Mouse (Mus musculus) liver, embryonic 14.5 days (tissue): ENCODE results near the gene Heatr6. TPM values are rescaled to one million over a fixed set of nuclear protein-coding genes. Genes with fewer than 3 reads are reported as not detected.

Source experiments
- ATAC-seq: fragments of 200-750 bp; cut with Nextera tagmentation; 2 replicates; pipeline ENCODE4 v1.8.0; 2017; ENCODE audit warnings: moderate number of reproducible peaks, mild to moderate bottlenecking, moderate library complexity; ENCODE audit not compliant: insufficient read depth
- DNase-seq, 3 experiments: peaks; one replicate each; pipeline ENCODE4 v3.0.0-alpha.2; 2012 to 2013; ENCODE audit warnings: low read depth in 3 of 3, low spot score in 3 of 3
- H3K27ac ChIP-seq: fragments of 300-500 bp; sonication (generic); 2 replicates; pipeline ENCODE4 v1.5.1; 2014; ENCODE audit warnings: moderate library complexity, mild to moderate bottlenecking, control low read depth, inconsistent platforms
- H3K27me3 ChIP-seq: fragments of 300-500 bp; sonication (generic); 2 replicates; pipeline ENCODE4 v1.6.1; 2014; ENCODE audit warnings: mild to moderate bottlenecking, low read length, moderate library complexity; ENCODE audit not compliant: control insufficient read depth, insufficient read depth
- H3K36me3 ChIP-seq: fragments of 300-500 bp; sonication (generic); replicated peaks from 2 replicates; pipeline ENCODE4 v1.6.1; 2014; ENCODE audit warnings: low read depth; ENCODE audit not compliant: control insufficient read depth, insufficient read depth
- H3K4me1 ChIP-seq, 2 experiments: fragments of 200-500 bp in 1 of 2; fragments of 300-500 bp in 1 of 2; sonication (generic) in 1 of 2; replicated peaks; 2 replicates each; pipeline ENCODE4 v1.6.1; 2012 to 2014; ENCODE audit warnings: antibody characterized with exemption in 1 of 2, inconsistent platforms in 1 of 2, low read length in 1 of 2; ENCODE audit not compliant: control insufficient read depth in 2 of 2, insufficient read depth in 2 of 2
- H3K4me2 ChIP-seq: fragments of 300-500 bp; sonication (generic); 2 replicates; pipeline ENCODE4 v1.6.1; 2014; ENCODE audit warnings: low read depth, mild to moderate bottlenecking, control low read depth, moderate library complexity
- H3K4me3 ChIP-seq, 2 experiments: fragments of 200-500 bp in 1 of 2; fragments of 300-500 bp in 1 of 2; sonication (generic) in 1 of 2; 2 replicates each; pipeline ENCODE4 v1.5.1; 2012 to 2014; ENCODE audit warnings: low read depth in 2 of 2, low read length in 2 of 2, mild to moderate bottlenecking in 2 of 2, control low read depth in 1 of 2, inconsistent platforms in 1 of 2, moderate library complexity in 1 of 2; ENCODE audit not compliant: insufficient read depth in 1 of 2
- H3K9ac ChIP-seq: fragments of 300-500 bp; sonication (generic); replicated peaks from 2 replicates; pipeline ENCODE4 v1.6.1; 2014; ENCODE audit warnings: mild to moderate bottlenecking, control low read depth, moderate library complexity
- H3K9me3 ChIP-seq: fragments of 300-500 bp; sonication (generic); 2 replicates; pipeline ENCODE4 v1.6.1; 2016; ENCODE audit warnings: low read length, mixed read lengths; ENCODE audit not compliant: control insufficient read depth
- CTCF ChIP-seq: IDR thresholded peaks from 2 replicates; pipeline ENCODE4 v1.5.1; 2016; ENCODE audit warnings: antibody characterized with exemption, low read depth, control low read depth
- EP300 ChIP-seq: IDR thresholded peaks from 2 replicates; pipeline ENCODE4 v1.6.1; 2016; ENCODE audit warnings: antibody characterized with exemption, low read depth
- WGBS: fragments of 180-500 bp; shearing (Covaris S2); extraction: QIAGEN DNeasy Blood & Tissue Kit; methylation state at CpG from one replicate; pipeline ENCODE4 v1.1.7; 2014; ENCODE audit not compliant: insufficient replicate concordance; 5-methylcytosine and 5-hydroxymethylcytosine counted together
- polyA plus RNA-seq, 2 experiments: library from polyadenylated mRNA; depleted of rRNA in 1 of 2; stranded (reverse) in 1 of 2; unstranded in 1 of 2; fragments of >200 nt; fragmentation: Nextera tagmentation in 1 of 2; extraction: Ambion mirVana in 1 of 2; gene quantifications; 2 replicates each; pipeline versions ENCODE4 v1.2.1 to v1.2.3; 2012 to 2014

Heatr6 gene
- polyA plus RNA-seq, 2 experiments = 3.8 to 5.6 TPM

DNA sequence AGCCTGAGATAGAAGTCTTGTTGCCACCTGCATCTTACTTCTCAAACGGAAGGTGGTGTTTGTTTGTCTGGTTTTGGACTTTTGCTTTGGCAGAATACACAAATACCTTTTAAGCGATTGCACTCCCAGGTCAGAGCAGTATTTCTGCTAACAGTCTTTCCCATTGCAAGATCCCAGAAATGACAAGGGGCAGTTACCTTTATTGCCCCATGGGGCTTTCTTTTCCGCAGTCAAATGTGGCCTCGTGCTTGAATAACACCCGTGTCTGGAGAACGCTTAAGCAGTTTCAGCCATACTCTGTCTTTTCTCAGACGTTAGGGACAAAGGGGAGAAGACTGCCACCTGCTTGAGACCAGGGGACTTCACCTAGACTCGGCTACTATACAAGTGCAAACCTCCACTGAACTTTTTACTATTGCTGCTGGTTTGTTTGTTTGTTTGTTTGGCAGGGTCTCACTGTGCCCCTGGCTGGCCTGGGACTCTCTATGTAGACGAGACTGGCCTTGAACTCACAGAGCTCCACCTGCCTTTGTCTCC is 65.2 kb downstream of the Heatr6 start:
- Histone ChIP-seq H3K36me3 (no peaks in the 10 kb centered on the region), H3K27ac (no peak overlapping the region), H3K4me3 (no peak overlapping the region), H3K4me2 (no peak overlapping the region), H3K4me1 (peaks cover 0 to 3% of the 10 kb centered on the region in 2 experiments; a peak in 1 of 4 replicates), H3K9ac (no peak overlapping the region), H3K27me3 (no peaks in the 10 kb centered on the region; the same call in 1 of the 2 replicates), H3K9me3 (no peaks in the 10 kb centered on the region)
- ATAC-seq = no peak
- TF ChIP-seq EP300 (no peak), CTCF (no peak)
- 39% methylated on average over 9 of the region's 9 CpGs for WGBS
- no peak for DNase-seq

DNA sequence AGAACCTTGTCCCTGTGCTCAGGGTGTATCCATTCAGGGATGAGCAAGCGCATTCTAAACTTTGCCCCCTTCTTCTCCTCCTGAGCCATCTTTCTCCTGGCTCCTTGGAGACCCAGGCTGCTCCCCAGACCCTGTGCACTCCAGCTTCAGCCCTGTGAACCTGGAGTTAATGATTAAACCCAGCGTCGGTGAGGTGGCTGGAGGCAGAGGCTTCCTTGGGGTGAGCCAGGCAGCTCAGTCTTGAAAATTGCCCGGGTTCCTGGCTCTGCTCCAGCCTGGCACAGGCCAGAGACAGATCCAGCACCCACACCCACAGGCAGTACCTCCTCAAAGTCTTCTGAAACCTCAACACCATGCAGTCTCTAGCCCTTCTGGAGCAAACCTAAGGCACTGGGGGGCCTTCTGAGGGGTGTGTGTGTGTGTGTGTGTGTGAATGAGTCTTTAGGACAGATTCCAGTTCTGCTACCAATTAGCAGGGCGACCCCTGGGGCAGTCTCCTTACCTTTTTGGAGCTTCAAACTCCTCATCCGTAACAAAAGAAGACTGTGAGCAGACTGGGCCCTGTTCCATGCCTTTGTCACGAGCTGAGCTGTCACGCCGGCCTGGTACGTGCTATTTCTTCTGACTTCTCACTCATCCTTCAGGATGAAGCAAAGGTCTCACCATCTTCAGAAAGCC is 66.4 kb downstream of the Heatr6 start:
- no peaks in the 10 kb centered on the region for H3K36me3 ChIP-seq
- no peak overlapping the region for H3K9ac ChIP-seq
- 55% methylated on average over 10 of the region's 10 CpGs for WGBS
- no peak overlapping the region for H3K4me3 ChIP-seq
- no peaks in the 10 kb centered on the region for H3K9me3 ChIP-seq
- no peak overlapping the region for H3K4me2 ChIP-seq
- DNase-seq (no peak), ATAC-seq (no peak)
- peaks cover 0 to 3% of the 10 kb centered on the region in 2 experiments; a peak in 1 of 4 replicates for H3K4me1 ChIP-seq
- H3K27ac ChIP-seq = no peak overlapping the region
- H3K27me3 ChIP-seq = no peaks in the 10 kb centered on the region; the same call in 1 of the 2 replicates
- TF ChIP-seq CTCF (no peak), EP300 (no peak)

DNA sequence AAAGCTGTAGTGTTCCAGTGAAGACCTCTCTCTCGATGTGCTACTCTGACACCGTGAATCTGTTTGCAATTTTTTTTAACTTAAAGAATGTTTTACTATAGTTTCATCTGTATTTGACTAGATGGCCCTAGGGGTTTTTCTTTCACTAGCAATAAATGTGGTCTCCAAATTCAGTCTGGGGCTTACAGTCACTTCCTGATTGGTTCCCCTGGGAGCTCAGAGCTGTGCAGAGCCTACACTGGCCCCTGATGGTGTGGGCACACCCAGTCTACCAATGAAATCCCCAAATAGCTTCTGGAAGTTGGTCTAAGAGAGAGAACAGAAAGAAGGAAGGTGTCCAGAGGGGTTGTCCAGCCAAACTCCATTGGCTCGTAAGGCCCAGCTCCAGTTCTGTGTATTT is 72.6 kb downstream of the Heatr6 start:
- 65% methylated on average over 3 of the region's 3 CpGs for WGBS
- no peaks in the 10 kb centered on the region for H3K36me3 ChIP-seq
- no peak for TF ChIP-seq EP300
- no peak for TF ChIP-seq CTCF
- H3K4me1 ChIP-seq = no peaks in the 10 kb centered on the region
- no peak overlapping the region for H3K4me3 ChIP-seq
- no peak for ATAC-seq
- H3K27ac ChIP-seq = no peak overlapping the region
- no peak for DNase-seq
- no peaks in the 10 kb centered on the region; the same call in 1 of the 2 replicates for H3K27me3 ChIP-seq
- no peaks in the 10 kb centered on the region for H3K9me3 ChIP-seq
- no peak overlapping the region for H3K4me2 ChIP-seq
- no peak overlapping the region for H3K9ac ChIP-seq

DNA sequence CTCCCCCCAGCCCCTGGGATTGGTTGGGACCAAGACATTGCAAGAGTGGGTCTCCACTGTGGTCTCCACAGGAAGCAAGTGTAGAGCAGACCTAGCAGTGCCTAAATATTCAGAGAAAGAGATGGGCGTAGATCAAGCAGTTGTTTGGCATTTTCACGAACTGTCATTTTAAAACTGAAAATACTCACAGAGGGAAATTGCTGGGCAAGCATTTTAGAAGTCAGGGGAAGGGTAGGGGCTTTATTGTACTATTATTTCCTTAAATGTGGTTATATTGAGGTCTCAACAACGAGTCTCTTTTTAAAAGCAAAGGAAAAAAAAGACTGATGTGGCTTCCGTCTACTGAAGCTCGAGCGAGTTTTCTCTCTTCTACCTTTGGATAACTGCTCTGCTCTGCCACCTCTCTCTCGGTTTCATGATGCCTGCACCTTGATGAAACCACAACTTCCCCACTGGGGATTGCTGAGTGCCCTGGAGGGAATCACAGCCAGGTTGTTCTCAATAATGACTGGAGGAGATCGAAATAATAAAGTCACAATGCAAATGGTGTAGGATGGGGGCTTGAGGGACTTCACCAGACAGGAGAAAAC is 75.2 kb downstream of the Heatr6 start:
- H3K27me3 ChIP-seq = no peaks in the 10 kb centered on the region; the same call in 1 of the 2 replicates
- H3K4me3 ChIP-seq = no peak overlapping the region
- no peak for DNase-seq
- no peak overlapping the region for H3K4me2 ChIP-seq
- H3K27ac ChIP-seq = no peak overlapping the region
- no peak for ATAC-seq
- 49% methylated on average over 8 of the region's 8 CpGs for WGBS
- H3K4me1 ChIP-seq = no peaks in the 10 kb centered on the region
- no peaks in the 10 kb centered on the region for H3K36me3 ChIP-seq
- no peak overlapping the region for H3K9ac ChIP-seq
- TF ChIP-seq CTCF = no peak
- TF ChIP-seq EP300 = no peak
- no peaks in the 10 kb centered on the region for H3K9me3 ChIP-seq

DNA sequence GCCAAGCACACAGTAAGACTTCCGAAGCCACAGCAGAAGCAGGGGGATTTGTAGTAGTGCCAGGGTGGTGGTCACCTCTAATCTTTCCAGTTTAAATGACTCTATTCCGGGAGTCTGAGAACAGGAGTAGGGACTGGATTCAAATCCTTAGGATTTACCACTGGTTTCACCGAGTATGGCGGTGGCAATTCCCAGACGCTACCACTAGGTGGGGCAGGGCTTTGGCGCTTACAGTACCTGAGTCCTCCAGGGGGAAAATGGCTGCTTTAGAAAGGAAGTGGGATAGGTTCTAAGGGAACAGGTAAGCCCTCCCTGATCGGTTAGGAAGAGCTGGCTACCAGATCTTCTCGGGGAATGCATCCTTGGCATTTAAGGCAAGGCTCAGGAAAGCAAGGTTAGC is 78.9 kb downstream of the Heatr6 start:
- Histone ChIP-seq H3K27me3 (no peaks in the 10 kb centered on the region; the same call in 1 of the 2 replicates), H3K27ac (no peak overlapping the region), H3K4me2 (no peak overlapping the region), H3K4me3 (no peak overlapping the region), H3K9me3 (no peaks in the 10 kb centered on the region), H3K36me3 (no peaks in the 10 kb centered on the region), H3K4me1 (no peaks in the 10 kb centered on the region; a peak in 1 of 4 replicates), H3K9ac (no peak overlapping the region)
- 26% methylated on average over 8 of the region's 8 CpGs for WGBS
- no peak for DNase-seq
- ATAC-seq = no peak
- no peak for TF ChIP-seq EP300
- peak; percentile 87 for TF ChIP-seq CTCF

Other genes starting within 250 kb of the Heatr6 start
- not detected in 2 replicates for gene Heatr9, start 231.5 kb upstream of the Heatr6 start, polyA plus RNA-seq (2012; rRNA removed)
- not detected in 2 replicates for gene Heatr9, start 231.5 kb upstream of the Heatr6 start, polyA plus RNA-seq (2014; fragmentation: Nextera tagmentation; extraction: Ambion mirVana)
- 0.39 and 0.42 TPM in 2 replicates for gene Ccl5, start 223.2 kb upstream of the Heatr6 start, polyA plus RNA-seq (2012; rRNA removed)
- 0.77 and 0.95 TPM in 2 replicates for gene Ccl5, start 223.2 kb upstream of the Heatr6 start, polyA plus RNA-seq (2014; fragmentation: Nextera tagmentation; extraction: Ambion mirVana)
- 5.7 and 9.7 TPM in 2 replicates for gene Ccl9, start 175.1 kb upstream of the Heatr6 start, polyA plus RNA-seq (2012; rRNA removed)
- 33.4 and 35.5 TPM in 2 replicates for gene Ccl9, start 175.1 kb upstream of the Heatr6 start, polyA plus RNA-seq (2014; fragmentation: Nextera tagmentation; extraction: Ambion mirVana)
- gene Ccl6, start 160.6 kb upstream of the Heatr6 start, polyA plus RNA-seq (2012; rRNA removed) = 2.4 and 2.6 TPM in 2 replicates
- gene Ccl6, start 160.6 kb upstream of the Heatr6 start, polyA plus RNA-seq (2014; fragmentation: Nextera tagmentation; extraction: Ambion mirVana) = 9.2 and 12.7 TPM in 2 replicates
- not detected in 2 replicates for gene Rpl9-ps1, start 108.1 kb upstream of the Heatr6 start, polyA plus RNA-seq (2012; rRNA removed)
- not detected in 2 replicates for gene Rpl9-ps1, start 108.1 kb upstream of the Heatr6 start, polyA plus RNA-seq (2014; fragmentation: Nextera tagmentation; extraction: Ambion mirVana)
- gene Ccl3, start 104.3 kb upstream of the Heatr6 start, polyA plus RNA-seq (2012; rRNA removed) = 0.83 and 1.2 TPM in 2 replicates
- gene Ccl3, start 104.3 kb upstream of the Heatr6 start, polyA plus RNA-seq (2014; fragmentation: Nextera tagmentation; extraction: Ambion mirVana) = 1.1 TPM in 2 replicates
- 0.31 and 0.45 TPM in 2 replicates for gene Ccl4, start 91.1 kb upstream of the Heatr6 start, polyA plus RNA-seq (2012; rRNA removed)
- 0.30 and 0.84 TPM in 2 replicates for gene Ccl4, start 91.1 kb upstream of the Heatr6 start, polyA plus RNA-seq (2014; fragmentation: Nextera tagmentation; extraction: Ambion mirVana)
- 7.4 and 7.9 TPM in 2 replicates for gene Wfdc17, start 49.7 kb upstream of the Heatr6 start, polyA plus RNA-seq (2012; rRNA removed)
- gene Wfdc17, start 49.7 kb upstream of the Heatr6 start, polyA plus RNA-seq (2014; fragmentation: Nextera tagmentation; extraction: Ambion mirVana) = 15.6 and 21.7 TPM in 2 replicates
- gene Wfdc18, start 44.7 kb upstream of the Heatr6 start, polyA plus RNA-seq (2012; rRNA removed) = not detected in 2 replicates
- not detected in 2 replicates for gene Wfdc18, start 44.7 kb upstream of the Heatr6 start, polyA plus RNA-seq (2014; fragmentation: Nextera tagmentation; extraction: Ambion mirVana)
- gene Wfdc21, start 6.8 kb upstream of the Heatr6 start, polyA plus RNA-seq (2012; rRNA removed) = 4.9 and 6.5 TPM in 2 replicates
- 12.4 and 22.8 TPM in 2 replicates for gene Wfdc21, start 6.8 kb upstream of the Heatr6 start, polyA plus RNA-seq (2014; fragmentation: Nextera tagmentation; extraction: Ambion mirVana)
- 1.8 and 2.2 TPM in 2 replicates for gene Hnf1b, start 96.4 kb downstream of the Heatr6 start, polyA plus RNA-seq (2012; rRNA removed)
- 2.4 and 2.9 TPM in 2 replicates for gene Hnf1b, start 96.4 kb downstream of the Heatr6 start, polyA plus RNA-seq (2014; fragmentation: Nextera tagmentation; extraction: Ambion mirVana)
- gene Ddx52, start 188.4 kb downstream of the Heatr6 start, polyA plus RNA-seq (2012; rRNA removed) = 5.2 and 8.6 TPM in 2 replicates
- 15.6 and 16.6 TPM in 2 replicates for gene Ddx52, start 188.4 kb downstream of the Heatr6 start, polyA plus RNA-seq (2014; fragmentation: Nextera tagmentation; extraction: Ambion mirVana)
- 3.1 and 3.9 TPM in 2 replicates for gene Synrg, start 210.7 kb downstream of the Heatr6 start, polyA plus RNA-seq (2012; rRNA removed)
- 3.9 and 4.8 TPM in 2 replicates for gene Synrg, start 210.7 kb downstream of the Heatr6 start, polyA plus RNA-seq (2014; fragmentation: Nextera tagmentation; extraction: Ambion mirVana)